Comparison of ENCODE assay signal across 13 mouse cellular contexts in genomic region chr13:112743647-112744046, GRCm38 (mm10). TPM values are rescaled to one million over a fixed set of nuclear protein-coding genes. Genes with fewer than 3 reads are reported as not detected.
A peak's percentile ranks its signal among the peaks of the same experiment; 100 is the strongest.
DNase-seq lines count a peak whose midpoint lies in the region; ATAC-seq lines count a peak whose summit lies in the region.
"Had no signal": no experiment of that assay in that cellular context is flagged by ENCODE, and none has a peak within 500 bp of the region (broad histone marks: within the 10 kb centered on the region; RNA-seq: fewer than 3 reads in every experiment).

No protein-coding gene starts in this region.

- no peak overlapping the region for H3K4me3 ChIP-seq in heart, embryonic 13.5 days
- H3K4me3 ChIP-seq in kidney, embryonic 15.5 days (replicated peaks), result no peak overlapping the region
- no peak overlapping the region for H3K4me3 ChIP-seq in lung, embryonic 15.5 days
- H3K4me3 ChIP-seq in stomach, embryonic 16.5 days (replicated peaks; ENCODE audit: low read length), result no peak overlapping the region
- H3K4me3 ChIP-seq: forebrain, embryonic 15.5 days had no signal

- H3K9me3 ChIP-seq in heart, embryonic 13.5 days, result no peaks in the 10 kb centered on the region
- H3K9me3 ChIP-seq in kidney, embryonic 15.5 days (replicated peaks), result no peaks in the 10 kb centered on the region
- H3K9me3 ChIP-seq in lung, embryonic 15.5 days, result no peaks in the 10 kb centered on the region
- no peaks in the 10 kb centered on the region for H3K9me3 ChIP-seq in stomach, embryonic 16.5 days (replicated peaks; ENCODE audit: control insufficient read depth, low read length)
- H3K9me3 ChIP-seq: forebrain, embryonic 15.5 days had no signal

- no peaks in the 10 kb centered on the region for H3K27me3 ChIP-seq in heart, embryonic 13.5 days (replicated peaks)
- H3K27me3 ChIP-seq in kidney, embryonic 15.5 days, result no peaks in the 10 kb centered on the region
- H3K27me3 ChIP-seq in lung, embryonic 15.5 days, result no peaks in the 10 kb centered on the region
- H3K27me3 ChIP-seq in stomach, embryonic 16.5 days (ENCODE audit: control insufficient read depth, insufficient read depth, low read length), result no peaks in the 10 kb centered on the region
- H3K27me3 ChIP-seq: forebrain, embryonic 15.5 days had no signal

- 81% methylated on average over 4 of the region's 4 CpGs for WGBS in heart, embryonic 13.5 days
- 76% methylated on average over 4 of the region's 4 CpGs for WGBS in kidney, embryonic 15.5 days
- WGBS in lung, embryonic 15.5 days, result 73% methylated on average over 4 of the region's 4 CpGs
- WGBS in stomach, embryonic 16.5 days, result 73% methylated on average over 4 of the region's 4 CpGs

- peak overlapping the region; percentile 67 for H3K27ac ChIP-seq in heart, embryonic 13.5 days (replicated peaks)
- peak overlapping the region; percentile 58; the same call in 1 of the 2 replicates for H3K27ac ChIP-seq in kidney, embryonic 15.5 days
- peak overlapping the region; percentile 59 for H3K27ac ChIP-seq in lung, embryonic 15.5 days
- H3K27ac ChIP-seq in stomach, embryonic 16.5 days (ENCODE audit: low read length), result peak overlapping the region; percentile 68; the same call in 1 of the 2 replicates
- H3K27ac ChIP-seq: forebrain, embryonic 15.5 days; hindbrain, postnatal 0 days had no signal

- DNase-seq in heart, adult 9 months (ENCODE audit: low spot score in 2 of 2), result no peak
- no peak for DNase-seq in kidney, postnatal 14 days
- DNase-seq in lung, postnatal 10 days, result no peak
- no peak for DNase-seq in spleen, adult 12 weeks (ENCODE audit: low spot score)
- DNase-seq: adrenal gland, adult 8-10 months; cerebellum, adult 18-20 months; right cerebral cortex, adult 18-20 months had no signal

- no peak for ATAC-seq in heart, embryonic 13.5 days (ENCODE audit: extremely low read depth, insufficient number of reproducible peaks, low FRiP score, low TSS enrichment)
- ATAC-seq in kidney, embryonic 15.5 days (replicated peaks; ENCODE audit: low FRiP score), result no peak; the same call in 1 of the 2 replicates
- no peak for ATAC-seq in lung, embryonic 15.5 days (ENCODE audit: borderline replicate concordance, extremely low read depth, low FRiP score, low TSS enrichment)
- ATAC-seq in stomach, embryonic 16.5 days (ENCODE audit: insufficient read depth, low FRiP score), result no peak
- ATAC-seq: forebrain, embryonic 15.5 days; hindbrain, postnatal 0 days had no signal

- peaks cover 22% of the 10 kb centered on the region for H3K4me1 ChIP-seq in heart, embryonic 13.5 days
- H3K4me1 ChIP-seq in kidney, embryonic 15.5 days, result peaks cover 18% of the 10 kb centered on the region
- H3K4me1 ChIP-seq in lung, embryonic 15.5 days, result peaks cover 23% of the 10 kb centered on the region
- H3K4me1 ChIP-seq in stomach, embryonic 16.5 days (ENCODE audit: control insufficient read depth, insufficient read depth, low read length), result peaks cover 9% of the 10 kb centered on the region; the same call in 1 of the 2 replicates
- H3K4me1 ChIP-seq: forebrain, embryonic 15.5 days had no signal

- no peaks in the 10 kb centered on the region for H3K36me3 ChIP-seq in heart, embryonic 13.5 days
- no peaks in the 10 kb centered on the region for H3K36me3 ChIP-seq in kidney, embryonic 15.5 days
- H3K36me3 ChIP-seq in lung, embryonic 15.5 days, result no peaks in the 10 kb centered on the region
- H3K36me3 ChIP-seq in stomach, embryonic 16.5 days (ENCODE audit: control insufficient read depth, insufficient read depth, low read length), result no peaks in the 10 kb centered on the region
- H3K36me3 ChIP-seq: forebrain, embryonic 15.5 days had no signal

- no peak overlapping the region for H3K4me2 ChIP-seq in heart, embryonic 13.5 days
- no peak overlapping the region for H3K4me2 ChIP-seq in kidney, embryonic 15.5 days
- no peak overlapping the region for H3K4me2 ChIP-seq in lung, embryonic 15.5 days
- no peak overlapping the region for H3K4me2 ChIP-seq in stomach, embryonic 16.5 days (ENCODE audit: low read depth, low read length)
- H3K4me2 ChIP-seq: forebrain, embryonic 15.5 days had no signal

- H3K9ac ChIP-seq in heart, embryonic 13.5 days, result no peak overlapping the region
- no peak overlapping the region for H3K9ac ChIP-seq in kidney, embryonic 15.5 days
- no peak overlapping the region for H3K9ac ChIP-seq in lung, embryonic 15.5 days
- H3K9ac ChIP-seq in stomach, embryonic 16.5 days (ENCODE audit: low read length), result no peak overlapping the region
- H3K9ac ChIP-seq: forebrain, embryonic 15.5 days had no signal

RNA-seq across cellular contexts. Expression of gene Plpp1, which starts 56.9 kb away (rescaled TPM):
- polyA plus RNA-seq in heart, embryonic 13.5 days (2015; fragmentation: Nextera tagmentation; extraction: Ambion mirVana), result 49.9 and 54.1 TPM in 2 replicates
- polyA plus RNA-seq in kidney, embryonic 15.5 days (2015; fragmentation: Nextera tagmentation; extraction: Ambion mirVana), result 78.7 and 94.8 TPM in 2 replicates
- 76.5 TPM in 2 replicates for polyA plus RNA-seq in lung, embryonic 15.5 days (2015; fragmentation: Nextera tagmentation; extraction: Ambion mirVana)
- polyA plus RNA-seq in stomach, embryonic 16.5 days (2015; fragmentation: Nextera tagmentation; extraction: Ambion mirVana), result 117 and 120 TPM in 2 replicates
